Mouse (Mus musculus) megakaryocyte, embryonic 14.5 days (primary cell): ENCODE data around the gene Rab37.

ENCODE experiments used
- FLI1 ChIP-seq: IDR thresholded peaks from 2 replicates; pipeline ENCODE4 v1.6.1; 2012; ENCODE audit warnings: low read length, inconsistent platforms, mixed read lengths
- GATA1 ChIP-seq: IDR thresholded peaks from 3 replicates; pipeline ENCODE4 v1.6.1; 2012; ENCODE audit warnings: mixed read lengths, low read length, inconsistent platforms, borderline replicate concordance

- no peak for TF ChIP-seq GATA1
- no peak for TF ChIP-seq FLI1
Measured at GRCm38 (mm10) chr11:115197558-115197957, 106.3 kb downstream of the Rab37 start.
